Mouse (Mus musculus): Measurements from ENCODE around the gene Atp4a. TPM values are rescaled to one million over a fixed set of nuclear protein-coding genes. Genes with fewer than 3 reads are reported as not detected.

Gene Atp4a
- total and polyA plus RNA-seq, 2 experiments from 2014 or later = 0.04 TPM; not detected in 1

DNA sequence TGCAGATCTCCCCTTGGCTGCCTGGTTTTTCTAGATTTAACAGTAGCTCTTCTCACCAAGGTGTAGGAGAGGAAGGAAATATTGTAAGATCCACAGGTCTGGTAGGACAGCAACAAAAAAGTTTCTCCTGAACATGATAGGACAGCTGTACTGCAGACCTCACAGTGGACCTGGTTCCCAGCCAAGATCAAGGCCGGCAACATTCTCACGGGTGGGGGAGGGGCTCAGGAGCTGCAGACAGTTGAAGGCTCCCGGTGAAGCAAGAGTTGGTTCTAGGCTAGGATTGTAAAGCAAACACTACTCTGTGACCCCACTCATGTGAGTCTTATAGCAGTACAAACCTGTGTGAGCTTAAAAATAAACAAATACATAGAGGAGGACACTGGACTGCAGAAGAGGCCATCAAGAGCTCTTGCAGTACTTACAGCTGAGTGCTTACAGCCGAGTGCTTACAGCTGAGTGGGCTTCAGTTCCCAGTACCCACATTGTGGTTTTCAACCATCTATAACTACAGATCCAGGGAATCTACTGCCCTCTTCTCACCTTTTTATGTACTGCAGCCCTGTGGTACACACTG lies 32.1 kb downstream of the Atp4a start:
- peaks cover 4% of the 10 kb centered on the region; the same call in 1 of the 2 replicates for H3K4me1 ChIP-seq (ENCODE audit: control insufficient read depth, insufficient read depth)
- no peak overlapping the region for H3K4me3 ChIP-seq (ENCODE audit: low read depth, low read length)
- H3K27ac ChIP-seq (ENCODE audit: low read depth) = 0 out of 2 replicates have a peak overlapping the region, but pooled peaks have one; percentile 34
- peak; percentile 41 for DNase-seq (ENCODE audit: low spot score)
- H3K4me2 ChIP-seq (ENCODE audit: low read depth, low read length) = no peak overlapping the region
- H3K9me3 ChIP-seq (replicated peaks; ENCODE audit: control insufficient read depth, low read length) = no peaks in the 10 kb centered on the region; the same call in 1 of the 2 replicates
- H3K9ac ChIP-seq (replicated peaks; ENCODE audit: low read depth, low read length) = no peak overlapping the region
- 21% methylated on average over 4 of the region's 4 CpGs for WGBS
- ATAC-seq (ENCODE audit: insufficient read depth, low read depth) = peak; percentile 62; the same call in 1 of the 2 replicates
- H3K27me3 ChIP-seq (ENCODE audit: control insufficient read depth, insufficient read depth, low read length) = no peaks in the 10 kb centered on the region
- TF ChIP-seq CTCF (IDR thresholded peaks at IDR 0.05; ENCODE audit: low read depth) (no peak), EP300 (IDR thresholded peaks at IDR 0.05; ENCODE audit: low read depth) (no peak)
- H3K36me3 ChIP-seq (replicated peaks; ENCODE audit: control insufficient read depth, insufficient read depth, low read length) = no peaks in the 10 kb centered on the region

DNA sequence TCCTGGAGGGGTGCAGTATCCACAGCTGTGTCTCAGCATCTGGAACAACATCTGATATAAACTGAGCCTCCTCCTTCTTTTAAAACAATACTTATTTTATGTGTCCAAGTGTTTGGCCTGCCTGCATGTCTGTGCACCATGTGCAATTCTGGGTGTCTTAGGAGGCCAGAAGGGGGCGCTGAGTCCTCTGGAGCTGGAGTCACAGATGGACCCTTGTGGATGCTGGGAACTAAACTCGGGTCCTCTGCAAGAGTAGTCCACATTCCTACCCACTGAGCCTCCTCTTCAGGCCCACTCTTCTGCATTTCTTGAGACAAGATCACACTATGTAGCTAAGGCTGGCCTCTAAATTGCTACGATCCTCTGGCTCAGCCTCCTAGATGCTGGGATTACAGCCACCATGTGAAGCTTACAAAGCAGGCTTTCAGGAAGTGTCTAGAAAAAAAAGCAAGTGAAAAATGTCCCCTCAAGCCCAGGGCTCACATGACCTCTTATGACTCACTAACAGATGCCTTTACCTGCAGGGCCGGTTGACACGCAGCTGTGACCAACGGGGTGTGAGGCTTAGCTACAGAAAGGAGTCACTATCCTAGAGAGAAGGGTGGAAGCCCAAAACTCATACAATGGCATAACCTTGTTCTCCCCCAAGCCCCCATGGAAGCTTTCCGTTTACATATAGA lies 35.7 kb downstream of the Atp4a start:
- no peaks in the 10 kb centered on the region for H3K27me3 ChIP-seq (ENCODE audit: control insufficient read depth, insufficient read depth, low read length)
- no peak overlapping the region for H3K27ac ChIP-seq (ENCODE audit: low read depth)
- no peak for TF ChIP-seq CTCF (IDR thresholded peaks at IDR 0.05; ENCODE audit: low read depth)
- TF ChIP-seq EP300 (IDR thresholded peaks at IDR 0.05; ENCODE audit: low read depth) = no peak
- DNase-seq (ENCODE audit: low spot score) (no peak), ATAC-seq (ENCODE audit: insufficient read depth, low read depth) (no peak)
- H3K9me3 ChIP-seq (replicated peaks; ENCODE audit: control insufficient read depth, low read length) = no peaks in the 10 kb centered on the region
- H3K4me1 ChIP-seq (ENCODE audit: control insufficient read depth, insufficient read depth) = peaks cover 4% of the 10 kb centered on the region; the same call in 1 of the 2 replicates
- H3K4me3 ChIP-seq (ENCODE audit: low read depth, low read length) = no peak overlapping the region
- 84% methylated on average over 7 of the region's 7 CpGs for WGBS
- H3K4me2 ChIP-seq (ENCODE audit: low read depth, low read length) = no peak overlapping the region
- H3K36me3 ChIP-seq (replicated peaks; ENCODE audit: control insufficient read depth, insufficient read depth, low read length) = no peaks in the 10 kb centered on the region
- H3K9ac ChIP-seq (replicated peaks; ENCODE audit: low read depth, low read length) = no peak overlapping the region

DNA sequence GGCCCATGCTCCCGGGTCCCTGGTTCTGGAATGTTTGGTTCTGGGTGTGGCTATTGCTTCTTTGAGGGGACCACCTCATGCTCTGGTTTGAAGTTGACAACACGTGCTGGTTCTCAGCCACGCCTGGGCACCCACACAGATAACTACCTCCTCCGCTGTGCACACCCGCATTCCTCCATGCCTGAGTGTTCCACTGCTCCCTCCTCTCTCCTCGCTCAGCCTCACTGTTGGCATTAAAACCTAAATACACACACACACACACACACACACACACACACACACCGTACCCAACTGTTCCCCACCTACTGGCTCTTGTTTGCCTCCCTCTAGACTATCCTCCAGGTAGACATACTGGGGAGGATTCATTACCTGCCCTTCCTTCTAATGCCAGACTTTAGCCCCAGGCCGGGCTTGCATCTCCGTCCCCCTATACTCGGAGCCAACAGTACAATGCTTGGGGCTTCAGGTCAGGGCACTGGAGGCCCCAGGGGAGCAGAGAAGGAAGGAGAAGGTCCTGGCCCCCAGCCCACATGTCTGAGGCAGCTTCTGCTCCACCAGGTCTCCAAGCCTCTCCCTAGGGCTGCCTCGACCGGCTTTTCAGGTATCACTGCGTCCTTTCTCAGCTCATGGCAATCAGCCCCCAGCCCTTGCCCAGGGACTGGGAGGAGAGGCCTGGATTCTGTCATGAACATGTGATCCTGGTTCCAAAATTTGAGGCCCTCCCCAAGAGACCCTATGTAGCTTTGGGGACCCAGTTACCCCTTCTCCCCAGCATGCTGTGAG lies 38.0 kb downstream of the Atp4a start:
- 71% methylated on average over 13 of the region's 13 CpGs for WGBS
- ATAC-seq (ENCODE audit: insufficient read depth, low read depth) (no peak), DNase-seq (ENCODE audit: low spot score) (no peak)
- Histone ChIP-seq H3K27ac (ENCODE audit: low read depth) (no peak overlapping the region), H3K4me2 (ENCODE audit: low read depth, low read length) (no peak overlapping the region), H3K4me3 (ENCODE audit: low read depth, low read length) (no peak overlapping the region), H3K9ac (replicated peaks; ENCODE audit: low read depth, low read length) (no peak overlapping the region), H3K4me1 (ENCODE audit: control insufficient read depth, insufficient read depth) (no peaks in the 10 kb centered on the region), H3K36me3 (replicated peaks; ENCODE audit: control insufficient read depth, insufficient read depth, low read length) (no peaks in the 10 kb centered on the region), H3K9me3 (replicated peaks; ENCODE audit: control insufficient read depth, low read length) (peaks cover 4% of the 10 kb centered on the region; the same call in 1 of the 2 replicates), H3K27me3 (ENCODE audit: control insufficient read depth, insufficient read depth, low read length) (no peaks in the 10 kb centered on the region)
- TF ChIP-seq EP300 (IDR thresholded peaks at IDR 0.05; ENCODE audit: low read depth) = no peak
- TF ChIP-seq CTCF (IDR thresholded peaks at IDR 0.05; ENCODE audit: low read depth) = no peak

DNA sequence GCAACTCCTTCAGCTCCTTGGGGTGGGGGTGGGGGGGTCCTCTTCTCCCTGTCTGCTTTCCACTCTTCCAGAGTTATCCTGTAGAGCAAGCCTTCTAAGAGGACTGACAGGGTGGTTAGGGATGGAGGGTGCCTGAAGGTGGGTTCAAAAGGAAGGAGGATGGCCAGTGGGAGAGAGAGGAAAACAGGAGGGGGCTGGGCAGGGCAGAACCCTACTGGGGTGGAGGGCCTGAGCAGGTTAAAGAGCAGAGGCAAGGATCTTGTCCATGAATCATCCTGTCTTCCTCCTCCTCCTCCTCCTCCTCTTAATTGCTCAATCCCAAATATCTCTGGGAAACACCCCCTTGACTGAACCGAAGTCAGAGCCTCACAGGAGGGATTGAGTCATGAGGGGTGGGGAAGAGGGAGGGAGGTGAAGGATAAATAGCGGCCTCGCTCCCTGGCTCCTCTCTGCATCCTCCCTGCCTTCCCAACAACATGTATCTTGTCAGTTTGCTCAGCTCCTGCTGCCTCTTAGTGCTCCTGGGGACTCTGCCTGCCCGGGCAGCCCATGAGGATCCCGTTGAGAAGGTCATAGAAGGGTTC lies 39.2 kb downstream of the Atp4a start, which contains the start of gene Sbsn:
Sbsn (plus strand) TSS at position 386 of the 584 bp plus-strand sequence.
- Histone ChIP-seq H3K4me3 (ENCODE audit: low read depth, low read length) (no peak within 1 kb of the TSS), H3K27me3 (ENCODE audit: control insufficient read depth, insufficient read depth, low read length) (no peaks in the 10 kb centered on the region), H3K9ac (replicated peaks; ENCODE audit: low read depth, low read length) (no peak within 1 kb of the TSS), H3K27ac (ENCODE audit: low read depth) (no peak within 1 kb of the TSS), H3K9me3 (replicated peaks; ENCODE audit: control insufficient read depth, low read length) (peaks cover 5% of the 10 kb centered on the region; the same call in 1 of the 2 replicates), H3K36me3 (replicated peaks; ENCODE audit: control insufficient read depth, insufficient read depth, low read length) (no peaks in the 10 kb centered on the region), H3K4me2 (ENCODE audit: low read depth, low read length) (no peak within 1 kb of the TSS), H3K4me1 (ENCODE audit: control insufficient read depth, insufficient read depth) (no peaks in the 10 kb centered on the region)
- WGBS = 41% methylated on average over 5 of the region's 5 CpGs
- TF ChIP-seq EP300 (IDR thresholded peaks at IDR 0.05; ENCODE audit: low read depth) = no peak
- no peak for TF ChIP-seq CTCF (IDR thresholded peaks at IDR 0.05; ENCODE audit: low read depth)
- DNase-seq (ENCODE audit: low spot score) = no peak
- no peak for ATAC-seq (ENCODE audit: insufficient read depth, low read depth)

DNA sequence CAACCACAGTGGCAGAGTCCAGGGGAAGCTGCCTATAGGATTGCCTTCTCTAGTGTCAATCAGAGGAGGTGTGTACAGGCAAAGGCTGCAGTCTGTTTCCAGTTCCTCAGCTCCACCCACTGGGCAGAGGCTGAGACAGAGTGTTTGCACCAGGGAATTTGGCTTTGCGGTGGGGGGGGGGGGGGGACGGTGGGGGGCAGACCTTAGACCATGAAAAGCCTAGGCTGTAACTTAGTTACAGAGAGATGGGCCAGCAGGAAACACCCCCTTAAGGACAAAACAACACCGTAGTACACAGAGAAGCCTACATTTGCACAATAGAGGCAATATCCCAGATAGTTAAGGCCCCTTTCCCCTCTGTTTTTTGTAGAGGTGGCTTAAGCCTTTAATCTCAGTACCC lies 45.0 kb downstream of the Atp4a start:
- Histone ChIP-seq H3K27ac (ENCODE audit: low read depth) (no peak overlapping the region), H3K9me3 (replicated peaks; ENCODE audit: control insufficient read depth, low read length) (peaks cover 5% of the 10 kb centered on the region; the same call in 1 of the 2 replicates), H3K36me3 (replicated peaks; ENCODE audit: control insufficient read depth, insufficient read depth, low read length) (no peaks in the 10 kb centered on the region), H3K4me1 (ENCODE audit: control insufficient read depth, insufficient read depth) (no peaks in the 10 kb centered on the region), H3K27me3 (ENCODE audit: control insufficient read depth, insufficient read depth, low read length) (no peaks in the 10 kb centered on the region), H3K9ac (replicated peaks; ENCODE audit: low read depth, low read length) (no peak overlapping the region), H3K4me3 (ENCODE audit: low read depth, low read length) (no peak overlapping the region), H3K4me2 (ENCODE audit: low read depth, low read length) (no peak overlapping the region)
- DNase-seq (ENCODE audit: low spot score) (no peak), ATAC-seq (ENCODE audit: insufficient read depth, low read depth) (no peak)
- TF ChIP-seq EP300 (IDR thresholded peaks at IDR 0.05; ENCODE audit: low read depth) = no peak
- no peak for TF ChIP-seq CTCF (IDR thresholded peaks at IDR 0.05; ENCODE audit: low read depth)
- WGBS = 62% methylated on average over 3 of the region's 3 CpGs
